Mouse (Mus musculus) spleen, postnatal 36 days (tissue): ENCODE data around the gene Cdiptos.

Experiments
- DNase-seq, 2 experiments: peaks; one replicate each; pipeline ENCODE4 v3.0.0; 2022; ENCODE audit warnings: low spot score in 2 of 2, mixed read lengths in 1 of 2

Cdiptos gene

DNA sequence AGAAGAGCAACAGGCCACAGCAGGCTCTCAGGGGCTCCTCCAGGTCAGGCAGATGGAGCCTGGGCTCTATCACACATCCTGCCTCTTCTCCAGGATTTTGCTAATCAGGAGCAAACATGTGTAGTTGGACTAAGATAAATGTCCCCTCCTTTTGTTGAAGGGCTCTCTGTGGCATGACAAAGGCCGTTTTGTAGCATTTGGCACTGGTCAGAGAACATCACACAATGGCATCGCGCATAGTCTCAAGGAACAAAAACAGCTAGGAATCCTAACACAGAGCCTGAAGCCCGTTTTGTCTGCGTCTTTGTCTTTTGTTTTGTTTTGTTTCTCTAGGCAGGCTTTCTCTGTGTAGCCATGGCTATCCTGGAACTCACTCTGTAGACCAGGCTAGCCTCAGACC is 51.9 kb downstream of the Cdiptos start:
- DNase-seq = no peak

DNA sequence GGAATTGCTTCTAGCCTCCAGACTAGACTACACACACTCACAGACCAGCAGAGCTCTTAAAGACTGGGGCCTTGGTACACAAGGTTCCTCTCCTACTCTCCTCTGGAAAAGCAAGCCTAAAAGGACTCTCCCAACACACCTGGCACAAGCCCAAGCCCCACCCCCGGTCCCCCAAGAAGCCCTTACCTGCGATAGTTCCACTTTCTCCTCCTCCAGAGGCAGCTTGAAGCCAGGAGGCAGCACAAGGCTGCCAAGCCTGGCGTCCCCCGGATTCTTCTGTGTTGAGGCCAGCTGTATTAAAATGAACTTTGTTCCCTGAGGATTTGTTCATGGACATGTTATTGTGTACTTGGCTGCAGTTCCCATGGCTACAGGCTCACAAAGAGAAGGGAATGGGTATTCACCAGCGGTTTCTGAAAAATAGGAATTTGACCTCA is 53.3 kb downstream of the Cdiptos start, which contains the start of gene Tmem219:
TSS of gene Tmem219 (minus strand) at position 294 of the 437 bp plus-strand sequence.
- DNase-seq = no peak
